Mouse (Mus musculus) MEL (cell line): ENCODE data around the gene Ddx43.

Experiments
- CTCF ChIP-seq, 3 experiments: IDR thresholded peaks in 2 of 3; conservative IDR thresholded peaks in 1 of 3; 2 replicates each; pipeline ENCODE4 v1.5.1; 2011 to 2012; ENCODE audit warnings: low read length in 3 of 3, low read depth in 2 of 3, mild to moderate bottlenecking in 2 of 3, improper control_type of control experiment in 1 of 3, inconsistent platforms in 1 of 3, mixed read lengths in 1 of 3, moderate library complexity in 1 of 3; ENCODE audit not compliant: control insufficient read depth in 1 of 3, insufficient read depth in 1 of 3, poor library complexity in 1 of 3, severe bottlenecking in 1 of 3
- ELF1 ChIP-seq: IDR thresholded peaks from 2 replicates; pipeline ENCODE4 v1.6.1; 2014; ENCODE audit warnings: low read depth, mild to moderate bottlenecking, inconsistent platforms, low read length, improper control_type of control experiment, moderate library complexity
- EP300 ChIP-seq, 2 experiments: IDR thresholded peaks; 2 replicates each; pipeline ENCODE4 v1.6.1; 2011; ENCODE audit warnings: improper control_type of control experiment in 2 of 2, low read length in 2 of 2, low read depth in 1 of 2, mild to moderate bottlenecking in 1 of 2
- MAFK ChIP-seq: IDR thresholded peaks from 2 replicates; pipeline ENCODE4 v1.6.1; 2011; ENCODE audit warnings: low read depth, mild to moderate bottlenecking, low read length, improper control_type of control experiment, borderline replicate concordance
- MAZ ChIP-seq: IDR thresholded peaks from 2 replicates; pipeline ENCODE4 v1.6.1; 2012; ENCODE audit warnings: low read depth, mild to moderate bottlenecking, inconsistent platforms, low read length, improper control_type of control experiment
- POLR2A ChIP-seq, 2 experiments: IDR thresholded peaks; 2 replicates each; pipeline ENCODE4 v1.6.1; 2011 to 2012; ENCODE audit warnings: low read length in 2 of 2, mild to moderate bottlenecking in 2 of 2, control low read depth in 1 of 2, improper control_type of control experiment in 1 of 2, low read depth in 1 of 2, moderate library complexity in 1 of 2; ENCODE audit not compliant: control insufficient read depth in 1 of 2, insufficient read depth in 1 of 2, poor library complexity in 1 of 2
- POLR2AphosphoS2 ChIP-seq: IDR thresholded peaks from 2 replicates; pipeline ENCODE4 v1.6.1; 2011; ENCODE audit warnings: low read length, improper control_type of control experiment
- USF1 ChIP-seq: IDR thresholded peaks from 2 replicates; pipeline ENCODE4 v1.6.1; 2014; ENCODE audit warnings: low read depth, mild to moderate bottlenecking, inconsistent platforms, low read length, improper control_type of control experiment, moderate library complexity
- USF2 ChIP-seq, 2 experiments: IDR thresholded peaks; 2 replicates each; pipeline ENCODE4 v1.6.1; 2011 to 2012; ENCODE audit warnings: improper control_type of control experiment in 2 of 2, low read length in 2 of 2, borderline replicate concordance in 1 of 2, inconsistent platforms in 1 of 2, low read depth in 1 of 2, mild to moderate bottlenecking in 1 of 2; ENCODE audit not compliant: insufficient read depth in 1 of 2
- ZC3H11A ChIP-seq: IDR thresholded peaks from 2 replicates; pipeline ENCODE4 v1.6.1; 2012; ENCODE audit warnings: low read depth, mild to moderate bottlenecking, inconsistent platforms, low read length, improper control_type of control experiment

- TF ChIP-seq CTCF (IDR thresholded peaks at IDR 0.05 in 2 of 3, conservative IDR thresholded peaks at IDR 0.05 in 1 of 3; ENCODE audit: control insufficient read depth in 1 of 3, insufficient read depth in 1 of 3, low read depth in 2 of 3, low read length in 3 of 3, poor library complexity in 1 of 3, severe bottlenecking in 1 of 3), result no peak
- no peak for TF ChIP-seq ZC3H11A
- TF ChIP-seq USF1, result no peak
- TF ChIP-seq POLR2A (IDR thresholded peaks at IDR 0.05; ENCODE audit: control insufficient read depth in 1 of 2, insufficient read depth in 1 of 2, low read depth in 1 of 2, low read length in 2 of 2, poor library complexity in 1 of 2), result no peak
- no peak for TF ChIP-seq MAZ
- TF ChIP-seq ELF1, result no peak
- TF ChIP-seq USF2 (IDR thresholded peaks at IDR 0.05; ENCODE audit: borderline replicate concordance in 1 of 2, insufficient read depth in 1 of 2, low read depth in 1 of 2, low read length in 2 of 2), result no peak
- no peak for TF ChIP-seq POLR2AphosphoS2
- no peak for TF ChIP-seq EP300 (IDR thresholded peaks at IDR 0.05; ENCODE audit: low read depth in 1 of 2, low read length in 2 of 2)
- TF ChIP-seq MAFK, result no peak
These were observed 29.6 kb upstream of the Ddx43 start for GRCm38 (mm10) chr9:78365850-78366544.
